Mouse (Mus musculus) ES-E14 (cell line): Measurements from ENCODE around the gene Aatf.

Experiments used
- CHD2 ChIP-seq: IDR thresholded peaks from 2 replicates; pipeline ENCODE4 v1.6.1; 2014; ENCODE audit warnings: mild to moderate bottlenecking, low read depth, low read length, inconsistent platforms
- HCFC1 ChIP-seq: IDR thresholded peaks from 2 replicates; pipeline ENCODE4 v1.6.1; 2012; ENCODE audit warnings: low read length, inconsistent platforms, borderline replicate concordance; ENCODE audit not compliant: insufficient read depth
- MAFK ChIP-seq: IDR thresholded peaks from 2 replicates; pipeline ENCODE4 v1.6.1; 2014; ENCODE audit warnings: mild to moderate bottlenecking, low read depth, low read length, inconsistent platforms; ENCODE audit not compliant: insufficient read depth
- ZC3H11A ChIP-seq: IDR thresholded peaks from 2 replicates; pipeline ENCODE4 v1.6.1; 2012; ENCODE audit warnings: low read depth, mild to moderate bottlenecking, inconsistent platforms, low read length, borderline replicate concordance
- ZNF384 ChIP-seq: IDR thresholded peaks from 2 replicates; pipeline ENCODE4 v1.6.1; 2012; ENCODE audit warnings: low read depth, low read length, inconsistent platforms

- TF ChIP-seq MAFK (no peak), ZNF384 (no peak), CHD2 (no peak), ZC3H11A (no peak), HCFC1 (no peak)
Measured at GRCm38 (mm10) chr11:84473093-84473667, 40.1 kb downstream of the Aatf start.
